Mouse (Mus musculus) thymus, adult 2 months (tissue): ENCODE measurements at regions not wholly inside any gene's neighbourhood (a gene's known extent, or its start where the extent isn't known, plus 50 kb on each side); places are given as distances from the start of the nearest gene placed in this dataset.

Source experiments
- CTCF ChIP-seq: fragments of 200-500 bp; IDR thresholded peaks from 2 replicates; pipeline ENCODE4 v1.5.1; 2012; ENCODE audit warnings: mild to moderate bottlenecking, control low read depth, low read length, moderate library complexity, borderline replicate concordance; ENCODE audit not compliant: control insufficient read depth, poor library complexity, insufficient read depth; ENCODE audit errors: extremely low read depth
- POLR2A ChIP-seq: fragments of 200-500 bp; IDR thresholded peaks from 2 replicates; pipeline ENCODE4 v1.6.1; 2012; ENCODE audit warnings: mild to moderate bottlenecking, low read length, control low read depth, moderate library complexity; ENCODE audit not compliant: control insufficient read depth, poor library complexity, insufficient read depth; ENCODE audit errors: extremely low read depth

DNA sequence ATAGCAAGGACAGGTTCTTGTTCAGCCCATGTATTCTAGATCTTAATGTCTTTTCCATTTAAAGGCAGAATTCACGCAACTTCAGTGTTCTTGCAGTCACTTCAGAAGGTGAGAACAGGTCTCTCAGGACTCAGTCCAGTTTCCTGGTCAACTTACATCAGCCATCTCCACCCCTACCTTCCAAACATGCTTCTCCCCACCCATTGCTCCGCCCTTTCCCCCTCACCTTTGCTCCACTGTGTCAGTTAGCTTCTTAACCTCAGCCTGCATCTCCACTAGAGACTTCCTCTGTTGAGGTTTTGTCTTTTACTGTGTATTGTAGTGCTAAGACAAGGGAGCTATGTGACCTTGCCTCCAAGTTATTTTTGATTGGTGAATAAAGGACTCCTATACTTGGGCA, 127.0 kb upstream of the Dyrk2 start:
- TF ChIP-seq POLR2A (no peak), CTCF (no peak)
